Mouse (Mus musculus) liver, postnatal 0 days (tissue): ENCODE data around the gene Ofd1. TPM values are rescaled to one million over a fixed set of nuclear protein-coding genes. Genes with fewer than 3 reads are reported as not detected.

Source experiments
- ATAC-seq: fragments of 200-750 bp; cut with Nextera tagmentation; 2 replicates; pipeline ENCODE4 v1.8.0; 2017; ENCODE audit warnings: mild to moderate bottlenecking, moderate library complexity
- DNase-seq: peaks from one replicate; pipeline ENCODE4 v3.0.0-alpha.2; 2016
- H3K27ac ChIP-seq: fragments of 300-500 bp; sonication (generic); 2 replicates; pipeline ENCODE4 v1.5.1; 2014; ENCODE audit warnings: antibody characterized with exemption, moderate library complexity, mild to moderate bottlenecking, low read depth
- H3K27me3 ChIP-seq: fragments of 300-500 bp; sonication (generic); 2 replicates; pipeline ENCODE4 v1.6.1; 2014; ENCODE audit warnings: low read length, control low read depth, mixed read lengths; ENCODE audit not compliant: insufficient read depth
- H3K36me3 ChIP-seq: fragments of 300-500 bp; sonication (generic); replicated peaks from 2 replicates; pipeline ENCODE4 v1.6.1; 2014; ENCODE audit warnings: mild to moderate bottlenecking, control low read depth, low read length, moderate library complexity, mixed read lengths; ENCODE audit not compliant: insufficient read depth
- H3K4me1 ChIP-seq: fragments of 300-500 bp; sonication (generic); 2 replicates; pipeline ENCODE4 v1.6.1; 2014; ENCODE audit warnings: antibody characterized with exemption, mild to moderate bottlenecking, control low read depth; ENCODE audit not compliant: insufficient read depth
- H3K4me2 ChIP-seq: fragments of 300-500 bp; sonication (generic); 2 replicates; pipeline ENCODE4 v1.6.1; 2014; ENCODE audit warnings: low read depth, mild to moderate bottlenecking, low read length, moderate library complexity, mixed read lengths
- H3K4me3 ChIP-seq: fragments of 300-500 bp; sonication (generic); 2 replicates; pipeline ENCODE4 v1.5.1; 2014; ENCODE audit warnings: low read depth, low read length
- H3K9ac ChIP-seq: fragments of 300-500 bp; sonication (generic); replicated peaks from 2 replicates; pipeline ENCODE4 v1.6.1; 2014; ENCODE audit warnings: mild to moderate bottlenecking, moderate library complexity
- H3K9me3 ChIP-seq: fragments of 300-500 bp; sonication (generic); 2 replicates; pipeline ENCODE4 v1.6.1; 2016; ENCODE audit warnings: mild to moderate bottlenecking, control low read depth, low read length, mixed read lengths
- CTCF ChIP-seq: sonication (generic); IDR thresholded peaks from 2 replicates; pipeline ENCODE4 v1.5.1; 2016; ENCODE audit warnings: antibody characterized with exemption, low read depth
- EP300 ChIP-seq: IDR thresholded peaks from 2 replicates; pipeline ENCODE4 v1.6.1; 2016; ENCODE audit warnings: antibody characterized with exemption, low read depth, mild to moderate bottlenecking
- WGBS: fragments of 180-500 bp; shearing (Covaris S2); extraction: QIAGEN DNeasy Blood & Tissue Kit; methylation state at CpG from one replicate; pipeline ENCODE4 v1.1.7; 2014; ENCODE audit not compliant: insufficient replicate concordance; 5-methylcytosine and 5-hydroxymethylcytosine counted together
- polyA plus RNA-seq: library from polyadenylated mRNA; unstranded; fragments of >200 nt; fragmentation: Nextera tagmentation; extraction: Ambion mirVana; gene quantifications from 2 replicates; pipeline ENCODE4 v1.2.1, GENCODE M21; 2015

Gene Ofd1
- polyA plus RNA-seq, 1 experiment from 2014 or later = 2.5 TPM

DNA sequence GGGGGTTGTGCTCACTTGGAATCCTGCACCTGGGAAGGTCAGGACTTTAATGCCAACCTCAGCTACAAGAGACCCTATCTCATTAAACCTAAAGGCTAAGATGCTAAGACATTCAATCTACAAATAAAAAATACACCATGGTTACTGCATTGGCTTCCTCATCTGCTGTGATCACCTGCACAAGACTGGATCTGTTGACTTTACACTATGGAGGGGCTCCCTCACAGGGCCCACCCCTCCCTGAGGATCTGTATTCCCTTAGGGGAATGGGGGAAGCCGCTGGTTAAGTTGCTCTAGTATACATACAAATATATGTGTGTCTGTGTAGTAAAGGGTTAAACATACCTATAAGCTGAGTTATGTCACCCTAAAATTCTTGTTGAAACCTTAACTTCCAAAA is 15.0 kb upstream of the Ofd1 start:
- H3K36me3 ChIP-seq = 0 out of 2 replicates have a peak, but pooled peaks cover 2% of the 10 kb centered on the region
- H3K9ac ChIP-seq = no peak overlapping the region
- 76% methylated on average over 1 of the region's 1 CpGs for whole genome bisulfite sequencing
- DNase-seq (no peak), ATAC-seq (no peak)
- TF ChIP-seq EP300 (no peak), CTCF (no peak)
- H3K9me3 ChIP-seq = no peaks in the 10 kb centered on the region
- no peak overlapping the region for H3K4me2 ChIP-seq
- no peak overlapping the region for H3K4me3 ChIP-seq
- H3K4me1 ChIP-seq = no peaks in the 10 kb centered on the region
- H3K27ac ChIP-seq = no peak overlapping the region
- no peaks in the 10 kb centered on the region; the same call in 1 of the 2 replicates for H3K27me3 ChIP-seq

GRCm38 (mm10) chrX:166454331-166454730 is 13.8 kb upstream of the Ofd1 start:
- Histone ChIP-seq H3K4me2 (no peak overlapping the region), H3K4me1 (no peaks in the 10 kb centered on the region), H3K4me3 (no peak overlapping the region), H3K27ac (no peak overlapping the region), H3K27me3 (no peaks in the 10 kb centered on the region; the same call in 1 of the 2 replicates), H3K9me3 (no peaks in the 10 kb centered on the region), H3K9ac (no peak overlapping the region), H3K36me3 (0 out of 2 replicates have a peak, but pooled peaks cover 2% of the 10 kb centered on the region)
- DNase-seq (no peak), ATAC-seq (no peak)
- TF ChIP-seq CTCF = peak; percentile 23; the same call in 1 of the 2 replicates
- no peak for TF ChIP-seq EP300
- 84% methylated on average over 3 of the region's 3 CpGs for WGBS

- Histone ChIP-seq H3K9ac (no peak overlapping the region), H3K27me3 (no peaks in the 10 kb centered on the region; the same call in 1 of the 2 replicates), H3K9me3 (no peaks in the 10 kb centered on the region), H3K4me2 (no peak overlapping the region), H3K4me1 (no peaks in the 10 kb centered on the region), H3K36me3 (0 out of 2 replicates have a peak, but pooled peaks cover 2% of the 10 kb centered on the region), H3K27ac (no peak overlapping the region), H3K4me3 (no peak overlapping the region)
- ATAC-seq (no peak), DNase-seq (no peak)
- TF ChIP-seq EP300 (no peak), CTCF (no peak)
- 57% methylated on average over 6 of the region's 6 CpGs for WGBS
Measured at GRCm38 (mm10) chrX:166453532-166453931, 13.0 kb upstream of the Ofd1 start.

GRCm38 (mm10) chrX:166444552-166444951 is 4.0 kb upstream of the Ofd1 start:
- DNase-seq = no peak
- WGBS = 59% methylated on average over 3 of the region's 3 CpGs
- no peaks in the 10 kb centered on the region for H3K9me3 ChIP-seq

GRCm38 (mm10) chrX:166440036-166440615 is 378 bp downstream of the Ofd1 start, which contains the start of gene Trappc2:
Gene Trappc2, plus strand, starts transcription at chrX:166440574.
- Histone ChIP-seq H3K4me2 (peak within 1 kb of the TSS; percentile 85), H3K4me1 (0 out of 2 replicates have a peak, but pooled peaks cover 4% of the 10 kb centered on the region), H3K27me3 (no peaks in the 10 kb centered on the region), H3K4me3 (peak within 1 kb of the TSS; percentile 69), H3K36me3 (no peaks in the 10 kb centered on the region; the same call in 1 of the 2 replicates), H3K9me3 (no peaks in the 10 kb centered on the region), H3K9ac (peak within 1 kb of the TSS; percentile 82), H3K27ac (peak within 1 kb of the TSS; percentile 81)
- TF ChIP-seq EP300 (no peak), CTCF (no peak)
- DNase-seq = no peak
- WGBS = 16% methylated on average over 33 of the region's 36 CpGs
- peak; percentile 75 for ATAC-seq

More at GRCm38 (mm10) chrX:166444552-166444951, 4.0 kb upstream of the Ofd1 start:
- Histone ChIP-seq H3K36me3 (no peaks in the 10 kb centered on the region), H3K4me3 (no peak overlapping the region), H3K27ac (no peak overlapping the region), H3K4me1 (0 out of 2 replicates have a peak, but pooled peaks cover 2% of the 10 kb centered on the region), H3K27me3 (no peaks in the 10 kb centered on the region), H3K4me2 (no peak overlapping the region), H3K9ac (no peak overlapping the region)
- no peak for ATAC-seq
- TF ChIP-seq EP300 = no peak
- TF ChIP-seq CTCF = no peak

GRCm38 (mm10) chrX:166434812-166435211 is 5.7 kb downstream of the Ofd1 start:
- no peak for ATAC-seq
- Histone ChIP-seq H3K9ac (no peak overlapping the region), H3K27ac (no peak overlapping the region), H3K27me3 (no peaks in the 10 kb centered on the region), H3K4me1 (0 out of 2 replicates have a peak, but pooled peaks cover 4% of the 10 kb centered on the region), H3K4me3 (no peak overlapping the region), H3K9me3 (no peaks in the 10 kb centered on the region), H3K4me2 (no peak overlapping the region), H3K36me3 (no peaks in the 10 kb centered on the region; the same call in 1 of the 2 replicates)
- no peak for DNase-seq
- TF ChIP-seq CTCF = no peak
- no peak for TF ChIP-seq EP300
- WGBS = 82% methylated on average over 2 of the region's 2 CpGs
